18 mouse cellular contexts compared by ENCODE assay signal in genomic region chr17:27073126-27073525, GRCm38 (mm10).
"Had no signal": no experiment of that assay in that cellular context is flagged by ENCODE, and none has a peak within 500 bp of the region (broad histone marks: within the 10 kb centered on the region; RNA-seq: fewer than 3 reads in every experiment).

No protein-coding gene starts in this region.

- ATAC-seq: hindbrain, embryonic 16.5 days; inflammation-experienced regulatory T-cells, adult 6 months had no signal

- DNase-seq: heart, postnatal 10 days; heart, postnatal 14 days; heart, postnatal 36 days; heart, postnatal 4 days; kidney, adult 11 months; kidney, adult 18-20 months; kidney, adult 2 months; kidney, adult 8-10 months; kidney, adult 9 months; kidney, postnatal 10 days; kidney, postnatal 14 days; kidney, postnatal 25 days; kidney, postnatal 36 days; kidney, postnatal 4 days; layer of hippocampus, adult 9-11 months; layer of hippocampus, postnatal 36 days had no signal
